Mouse (Mus musculus) kidney, embryonic 16.5 days (tissue): Measurements from ENCODE around the gene Zfp629. TPM values are rescaled to one million over a fixed set of nuclear protein-coding genes. Genes with fewer than 3 reads are reported as not detected.
A peak's percentile ranks its signal among the peaks of the same experiment; 100 is the strongest.
"Not testable (repeated sequence)": the region's sequence is repeated elsewhere in the genome, so short reads cannot be mapped to it uniquely, and the experiment has no call there.

Source experiments
- ATAC-seq: fragments of 200-750 bp; cut with Nextera tagmentation; 2 replicates; pipeline ENCODE4 v1.8.0; 2017; ENCODE audit warnings: moderate TSS enrichment; ENCODE audit not compliant: low FRiP score, low TSS enrichment
- H3K27ac ChIP-seq: fragments of 300-500 bp; sonication (generic); 2 replicates; pipeline ENCODE4 v1.5.1; 2014; ENCODE audit warnings: low read length
- H3K27me3 ChIP-seq: fragments of 300-500 bp; sonication (generic); 2 replicates; pipeline ENCODE4 v1.6.1; 2014; ENCODE audit warnings: low read length, control low read depth, mixed read lengths; ENCODE audit not compliant: insufficient read depth
- H3K36me3 ChIP-seq: fragments of 300-500 bp; sonication (generic); 2 replicates; pipeline ENCODE4 v1.6.1; 2014; ENCODE audit warnings: low read length, control low read depth, mixed read lengths; ENCODE audit not compliant: insufficient read depth
- H3K4me1 ChIP-seq: fragments of 300-500 bp; sonication (generic); 2 replicates; pipeline ENCODE4 v1.6.1; 2014; ENCODE audit warnings: low read length, control low read depth, mixed read lengths; ENCODE audit not compliant: insufficient read depth
- H3K4me2 ChIP-seq: fragments of 300-500 bp; sonication (generic); replicated peaks from 2 replicates; pipeline ENCODE4 v1.6.1; 2014; ENCODE audit warnings: low read depth, low read length
- H3K4me3 ChIP-seq: fragments of 300-500 bp; sonication (generic); 2 replicates; pipeline ENCODE4 v1.5.1; 2014; ENCODE audit warnings: mild to moderate bottlenecking, low read length
- H3K9ac ChIP-seq: fragments of 300-500 bp; sonication (generic); replicated peaks from 2 replicates; pipeline ENCODE4 v1.6.1; 2014; ENCODE audit warnings: low read length
- H3K9me3 ChIP-seq: fragments of 300-500 bp; sonication (generic); 2 replicates; pipeline ENCODE4 v1.6.1; 2016; ENCODE audit warnings: low read length, control low read depth
- WGBS: fragments of 180-500 bp; shearing (Covaris S2); extraction: QIAGEN DNeasy Blood & Tissue Kit; methylation state at CpG from one replicate; pipeline ENCODE4 v1.1.7; 2014; 5-methylcytosine and 5-hydroxymethylcytosine counted together
- polyA plus RNA-seq: library from polyadenylated mRNA; unstranded; fragments of >200 nt; fragmentation: Nextera tagmentation; extraction: Ambion mirVana; gene quantifications from 2 replicates; pipeline ENCODE4 v1.2.1, GENCODE M21; 2015

The Zfp629 gene
- polyA plus RNA-seq, 1 experiment from 2014 or later, result 19.8 TPM

DNA sequence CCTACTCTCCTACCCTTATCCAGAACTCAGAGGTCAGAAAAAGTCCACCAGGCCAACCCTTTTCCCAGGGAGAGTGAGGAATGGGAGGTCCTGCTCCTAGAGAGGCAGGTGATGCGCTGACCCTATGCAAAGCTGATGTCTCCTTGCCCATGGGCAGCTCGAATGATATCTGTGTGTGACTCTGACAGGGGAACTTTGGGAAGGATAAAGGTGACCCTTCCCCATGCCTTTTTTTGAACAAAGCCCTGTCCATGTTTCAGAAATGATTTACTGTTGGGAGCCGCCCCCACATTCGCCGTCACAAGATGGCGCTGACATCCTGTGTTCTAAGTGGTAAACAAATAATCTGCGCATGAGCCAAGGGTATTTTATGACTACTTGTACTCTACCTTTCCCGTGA, 2.8 kb upstream of the Zfp629 start:
- not testable (repeated sequence) for H3K36me3 ChIP-seq, H3K27ac ChIP-seq, H3K27me3 ChIP-seq, H3K4me3 ChIP-seq, H3K9ac ChIP-seq, ATAC-seq, H3K9me3 ChIP-seq, H3K4me2 ChIP-seq
- H3K4me1 ChIP-seq, result peaks cover 16% of the 10 kb centered on the region
- 92% methylated on average over 6 of the region's 8 CpGs for WGBS

DNA sequence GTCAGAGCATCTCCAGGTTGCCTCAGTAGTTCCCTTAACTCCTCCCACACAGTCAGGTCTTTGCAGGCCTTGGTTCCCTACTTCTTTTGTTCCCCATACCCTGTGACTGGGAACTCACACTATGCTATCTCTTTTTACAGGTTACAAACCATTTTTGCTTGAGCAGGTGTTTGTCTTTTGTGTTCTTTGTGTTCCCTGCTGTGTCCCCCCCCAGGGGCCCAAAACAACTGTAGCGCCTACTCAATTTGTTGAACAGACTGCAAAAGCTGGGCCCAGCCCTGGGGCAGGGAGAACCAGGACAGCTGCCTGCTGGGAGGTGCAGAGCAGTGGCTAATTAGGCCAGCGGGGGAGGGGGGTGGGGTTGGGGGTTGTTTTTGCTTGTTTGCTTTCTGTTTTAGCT, 2.4 kb upstream of the Zfp629 start:
- Histone ChIP-seq H3K36me3 (no peaks in the 10 kb centered on the region), H3K27ac (no peak overlapping the region), H3K9ac (no peak overlapping the region), H3K4me3 (no peak overlapping the region), H3K4me2 (no peak overlapping the region), H3K9me3 (no peaks in the 10 kb centered on the region), H3K4me1 (peaks cover 17% of the 10 kb centered on the region), H3K27me3 (no peaks in the 10 kb centered on the region)
- ATAC-seq, result no peak
- 75% methylated on average over 2 of the region's 2 CpGs for WGBS

DNA sequence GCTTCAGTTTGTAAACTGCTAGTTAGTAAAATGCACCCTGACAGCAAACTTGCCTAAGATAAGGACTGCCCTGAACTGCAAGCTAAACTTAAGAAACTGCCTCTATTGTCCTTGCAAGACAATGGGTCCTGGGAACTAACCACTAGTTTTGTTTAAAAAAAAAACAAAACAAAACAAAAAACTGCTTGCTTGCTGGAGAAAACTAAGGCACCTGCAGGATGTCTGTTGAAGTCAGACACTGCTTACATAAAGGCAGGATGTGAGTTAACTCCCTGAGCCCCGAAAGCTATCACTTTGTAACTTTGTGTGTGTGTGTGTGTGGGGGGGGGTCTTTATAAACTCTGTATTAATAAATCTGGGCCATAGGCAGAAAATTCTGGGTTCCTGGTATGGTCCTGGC, 1.3 kb upstream of the Zfp629 start:
- Histone ChIP-seq H3K27ac (no peak overlapping the region), H3K4me3 (no peak overlapping the region), H3K4me2 (no peak overlapping the region), H3K4me1 (peaks cover 17% of the 10 kb centered on the region), H3K9ac (no peak overlapping the region), H3K27me3 (no peaks in the 10 kb centered on the region), H3K9me3 (peaks cover 4% of the 10 kb centered on the region; the same call in 1 of the 2 replicates), H3K36me3 (peaks cover 11% of the 10 kb centered on the region)
- 69% methylated on average over 1 of the region's 1 CpGs for WGBS
- ATAC-seq, result no peak

DNA sequence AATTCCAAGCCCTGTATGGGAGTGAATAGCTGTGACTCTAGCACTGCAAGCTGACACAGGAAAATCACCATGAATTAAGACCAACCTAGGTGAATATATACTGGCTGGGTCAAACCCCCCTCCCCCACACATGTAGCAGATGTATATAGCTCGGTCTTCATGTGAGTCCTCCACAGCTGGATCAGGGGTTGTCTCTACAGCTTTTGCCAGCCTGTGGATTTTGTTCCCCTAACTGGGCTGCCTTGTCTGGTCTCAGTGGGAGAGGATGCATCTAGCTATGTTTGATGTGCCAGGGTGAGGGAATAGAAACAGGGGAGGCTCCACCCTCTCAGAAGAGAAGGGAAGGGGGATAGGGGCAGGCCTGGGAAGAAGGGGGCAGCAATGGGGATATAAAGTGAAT, 739 bp upstream of the Zfp629 start:
- Histone ChIP-seq H3K27me3 (no peaks in the 10 kb centered on the region), H3K36me3 (peaks cover 16% of the 10 kb centered on the region), H3K4me1 (peaks cover 17% of the 10 kb centered on the region), H3K9me3 (peaks cover 7% of the 10 kb centered on the region; the same call in 1 of the 2 replicates), H3K4me3 (no peak overlapping the region), H3K27ac (no peak overlapping the region), H3K4me2 (no peak overlapping the region), H3K9ac (no peak overlapping the region)
- WGBS, result 58% methylated on average over 1 of the region's 1 CpGs
- ATAC-seq, result no peak

DNA sequence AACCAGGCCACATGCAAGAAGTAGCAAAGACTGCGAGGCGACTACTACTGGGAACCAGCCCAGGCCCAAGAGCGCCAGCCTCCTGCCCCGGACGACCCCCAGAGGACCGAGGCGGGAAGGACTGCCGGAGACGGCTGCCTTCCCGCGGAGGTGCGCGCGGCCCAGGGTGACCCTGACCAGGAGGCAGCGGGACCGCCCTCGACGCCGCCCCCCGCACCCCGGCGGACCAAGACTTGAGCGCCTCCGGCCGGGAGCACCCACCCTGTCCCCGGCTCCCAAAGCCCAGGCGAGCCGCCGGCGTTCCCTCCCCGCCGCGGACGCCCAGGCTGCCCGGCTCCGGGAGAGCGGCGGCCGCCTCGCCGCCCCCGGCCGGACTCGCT, 1.1 kb downstream of the Zfp629 start:
- H3K4me2 ChIP-seq, result peak overlapping the region; percentile 81
- H3K27ac ChIP-seq, result peak overlapping the region; percentile 94
- peaks cover 7% of the 10 kb centered on the region; the same call in 1 of the 2 replicates for H3K9me3 ChIP-seq
- ATAC-seq, result peak; percentile 72
- peak overlapping the region; percentile 100 for H3K4me3 ChIP-seq
- H3K36me3 ChIP-seq, result peaks cover 35% of the 10 kb centered on the region
- no peaks in the 10 kb centered on the region for H3K27me3 ChIP-seq
- H3K9ac ChIP-seq, result peak overlapping the region; percentile 99
- under 1% methylated on average over 41 of the region's 44 CpGs for WGBS
- peaks cover 17% of the 10 kb centered on the region for H3K4me1 ChIP-seq

DNA sequence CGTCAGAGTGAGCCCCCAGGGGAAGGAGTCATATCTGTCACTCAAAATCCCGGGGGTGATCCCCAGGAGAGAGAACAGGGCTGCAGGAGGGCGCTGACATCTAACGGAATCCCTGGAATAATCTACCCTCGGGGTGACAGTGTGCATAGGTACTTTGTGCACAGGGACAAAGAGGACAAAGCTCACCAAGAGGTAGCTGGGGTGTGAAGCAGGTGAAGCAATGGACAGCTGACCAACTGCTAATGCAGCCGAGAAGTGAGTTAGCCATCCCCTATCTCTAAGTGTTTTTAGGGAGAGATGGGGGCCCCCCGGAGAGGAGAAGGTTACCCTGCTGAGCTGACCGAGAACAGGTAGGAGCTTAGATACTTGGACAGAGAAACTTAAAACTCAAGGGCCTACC, 1.5 kb downstream of the Zfp629 start:
- Histone ChIP-seq H3K36me3 (peaks cover 38% of the 10 kb centered on the region), H3K9ac (peak overlapping the region; percentile 99), H3K4me1 (peaks cover 17% of the 10 kb centered on the region), H3K27ac (peak overlapping the region; percentile 94), H3K4me2 (peak overlapping the region; percentile 81), H3K27me3 (no peaks in the 10 kb centered on the region), H3K4me3 (peak overlapping the region; percentile 100), H3K9me3 (peaks cover 7% of the 10 kb centered on the region; the same call in 1 of the 2 replicates)
- WGBS, result 18% methylated on average over 8 of the region's 8 CpGs
- ATAC-seq, result no peak; the same call in 1 of the 2 replicates

DNA sequence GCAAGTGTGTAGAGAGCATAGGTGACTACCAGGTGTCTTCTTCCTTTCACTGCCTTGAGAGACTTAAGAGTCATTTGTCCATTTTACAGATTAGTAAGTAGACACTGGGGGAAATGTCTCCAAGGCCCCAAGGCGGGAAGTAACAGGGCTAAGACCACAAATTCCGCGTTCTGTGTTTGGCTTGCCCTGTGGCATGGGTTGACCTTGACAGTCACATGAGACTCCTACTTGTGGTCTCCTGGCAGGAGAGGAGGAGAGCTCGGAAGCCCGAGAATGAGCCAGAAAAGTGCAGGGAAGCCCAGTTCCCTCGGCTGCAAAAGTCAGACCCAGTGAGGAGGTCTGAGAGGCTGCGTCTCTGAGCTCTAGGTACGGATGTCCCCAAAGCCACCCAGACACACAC, 2.1 kb downstream of the Zfp629 start:
- H3K4me3 ChIP-seq, result peak overlapping the region; percentile 100
- H3K27me3 ChIP-seq, result no peaks in the 10 kb centered on the region
- peak overlapping the region; percentile 81 for H3K4me2 ChIP-seq
- WGBS, result 78% methylated on average over 8 of the region's 8 CpGs
- peak overlapping the region; percentile 99 for H3K9ac ChIP-seq
- peaks cover 17% of the 10 kb centered on the region for H3K4me1 ChIP-seq
- H3K36me3 ChIP-seq, result peaks cover 43% of the 10 kb centered on the region
- H3K27ac ChIP-seq, result no peak overlapping the region
- ATAC-seq, result no peak
- peaks cover 7% of the 10 kb centered on the region; the same call in 1 of the 2 replicates for H3K9me3 ChIP-seq

DNA sequence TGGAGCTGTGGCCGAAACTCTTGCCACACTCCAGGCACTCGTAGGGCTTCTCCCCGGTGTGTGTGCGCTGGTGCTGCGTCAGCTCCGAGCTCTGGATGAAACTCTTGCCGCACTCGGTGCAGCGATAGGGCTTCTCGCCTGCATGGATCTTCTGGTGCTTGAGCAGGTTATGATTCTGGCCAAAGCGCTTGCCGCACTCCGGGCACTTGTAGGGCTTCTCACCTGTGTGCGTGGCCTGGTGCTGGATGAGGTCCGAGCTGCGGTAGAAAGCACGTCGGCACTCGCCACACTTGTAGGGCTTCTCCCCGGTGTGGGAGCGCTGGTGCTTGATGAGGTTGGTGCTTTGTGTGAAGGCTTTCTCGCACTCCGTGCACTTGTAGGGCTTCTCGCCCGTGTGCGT, 4.0 kb downstream of the Zfp629 start:
- Histone ChIP-seq H3K9me3 (peaks cover 7% of the 10 kb centered on the region; the same call in 1 of the 2 replicates), H3K36me3 (peaks cover 47% of the 10 kb centered on the region), H3K9ac (no peak overlapping the region), H3K27ac (no peak overlapping the region), H3K4me2 (no peak overlapping the region), H3K27me3 (no peaks in the 10 kb centered on the region), H3K4me1 (peaks cover 17% of the 10 kb centered on the region), H3K4me3 (no peak overlapping the region)
- 97% methylated on average over 26 of the region's 26 CpGs for WGBS
- no peak for ATAC-seq

DNA sequence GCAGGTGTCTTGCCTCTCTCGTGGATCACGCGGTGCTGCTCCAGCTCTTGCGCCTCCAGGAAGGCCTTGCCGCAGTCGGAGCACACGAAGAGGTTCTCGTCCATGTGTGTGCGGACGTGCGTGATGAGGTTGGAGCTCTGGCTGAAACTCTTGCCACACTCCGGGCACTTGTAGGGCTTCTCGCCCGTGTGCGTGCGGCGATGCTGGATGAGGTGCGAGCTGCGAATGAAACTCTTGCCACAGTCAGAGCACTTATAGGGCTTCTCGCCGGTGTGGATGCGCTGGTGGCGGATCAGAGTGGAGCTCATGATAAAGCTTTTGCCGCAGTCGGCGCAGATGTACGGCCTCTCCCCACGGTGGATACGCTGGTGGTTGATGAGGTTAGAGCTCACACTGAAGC, 4.6 kb downstream of the Zfp629 start:
- peaks cover 47% of the 10 kb centered on the region for H3K36me3 ChIP-seq
- WGBS, result 95% methylated on average over 29 of the region's 29 CpGs

DNA sequence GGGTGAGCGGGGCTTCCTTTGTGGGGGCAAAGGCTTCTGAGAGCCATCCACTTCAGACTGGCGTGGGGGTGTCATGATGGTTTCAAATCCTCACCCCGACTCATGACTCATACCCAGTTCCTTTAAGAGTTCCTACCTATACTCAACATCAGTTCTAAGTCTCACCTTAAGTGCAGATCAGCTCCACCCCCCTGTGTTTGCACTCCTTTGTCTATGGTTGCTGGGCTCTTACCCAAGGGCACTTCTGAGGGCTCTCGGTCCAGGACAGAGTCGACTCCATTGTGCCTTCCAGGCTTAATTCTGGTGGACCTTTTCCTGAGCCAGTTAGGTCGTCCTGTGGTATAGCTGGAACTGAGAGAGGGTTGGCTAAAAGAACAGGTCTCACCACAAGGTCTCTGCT, 8.4 kb downstream of the Zfp629 start:
- H3K9ac ChIP-seq, result no peak overlapping the region
- peaks cover 6% of the 10 kb centered on the region; the same call in 1 of the 2 replicates for H3K9me3 ChIP-seq
- ATAC-seq, result no peak
- no peaks in the 10 kb centered on the region for H3K27me3 ChIP-seq
- H3K4me2 ChIP-seq, result no peak overlapping the region
- H3K36me3 ChIP-seq, result peaks cover 56% of the 10 kb centered on the region
- H3K4me1 ChIP-seq, result no peaks in the 10 kb centered on the region
- 91% methylated on average over 6 of the region's 6 CpGs for WGBS
- H3K4me3 ChIP-seq, result no peak overlapping the region
- no peak overlapping the region for H3K27ac ChIP-seq

More for the DNA sequence above, 4.6 kb downstream of the Zfp629 start:
- no peak overlapping the region for H3K4me2 ChIP-seq
- H3K4me3 ChIP-seq, result no peak overlapping the region
- H3K9ac ChIP-seq, result no peak overlapping the region
- H3K9me3 ChIP-seq, result peaks cover 7% of the 10 kb centered on the region; the same call in 1 of the 2 replicates
- no peak overlapping the region for H3K27ac ChIP-seq
- ATAC-seq, result no peak
- H3K4me1 ChIP-seq, result peaks cover 13% of the 10 kb centered on the region
- H3K27me3 ChIP-seq, result no peaks in the 10 kb centered on the region
